Mouse (Mus musculus) MEL (cell line): ENCODE results near the gene Prkcb. TPM values are rescaled to one million over a fixed set of nuclear protein-coding genes. Genes with fewer than 3 reads are reported as not detected.

Source experiments
- DNase-seq: peaks from one replicate; pipeline ENCODE4 v3.0.0; 2011; ENCODE audit warnings: low read depth, low spot score
- H3K27ac ChIP-seq: 2 replicates; pipeline ENCODE4 v1.5.1; 2012; ENCODE audit warnings: low read depth, mild to moderate bottlenecking, control low read depth, low read length, moderate library complexity; ENCODE audit not compliant: control insufficient read depth
- H3K27me3 ChIP-seq, 2 experiments: fragments of 150-350 bp in 1 of 2; sonication (generic) in 1 of 2; 2 replicates each; pipeline ENCODE4 v1.6.1; 2012; ENCODE audit warnings: low read length in 2 of 2, mild to moderate bottlenecking in 2 of 2, improper control_type of control experiment in 1 of 2, moderate library complexity in 1 of 2; ENCODE audit not compliant: insufficient read depth in 2 of 2, control insufficient read depth in 1 of 2
- H3K36me3 ChIP-seq, 2 experiments: 2 replicates each; pipeline ENCODE4 v1.6.1; 2012 to 2014; ENCODE audit warnings: low read length in 2 of 2, improper control_type of control experiment in 1 of 2, inconsistent platforms in 1 of 2, mild to moderate bottlenecking in 1 of 2; ENCODE audit not compliant: insufficient read depth in 2 of 2, control insufficient read depth in 1 of 2
- H3K4me1 ChIP-seq, 2 experiments: fragments of 150-350 bp in 1 of 2; sonication (generic) in 1 of 2; 2 replicates each; pipeline ENCODE4 v1.6.1; 2012; ENCODE audit warnings: low read length in 2 of 2, improper control_type of control experiment in 1 of 2, mild to moderate bottlenecking in 1 of 2; ENCODE audit not compliant: insufficient read depth in 2 of 2, control insufficient read depth in 1 of 2
- H3K4me3 ChIP-seq, 2 experiments: fragments of 150-350 bp in 1 of 2; sonication (generic) in 1 of 2; 2 replicates each; pipeline ENCODE4 v1.5.1; 2012; ENCODE audit warnings: low read depth in 2 of 2, low read length in 2 of 2, mild to moderate bottlenecking in 2 of 2, moderate library complexity in 2 of 2, control low read depth in 1 of 2, improper control_type of control experiment in 1 of 2; ENCODE audit not compliant: control insufficient read depth in 1 of 2, insufficient read depth in 1 of 2
- H3K79me2 ChIP-seq: 2 replicates; pipeline ENCODE4 v1.6.1; 2012; ENCODE audit warnings: mild to moderate bottlenecking, low read length, moderate library complexity; ENCODE audit not compliant: control insufficient read depth, poor library complexity, insufficient read depth
- H3K9ac ChIP-seq: 2 replicates; pipeline ENCODE4 v1.6.1; 2012; ENCODE audit warnings: low read depth, mild to moderate bottlenecking, control low read depth, low read length, moderate library complexity; ENCODE audit not compliant: control insufficient read depth, poor library complexity, severe bottlenecking
- H3K9me3 ChIP-seq: fragments of 150-350 bp; sonication (generic); replicated peaks from 2 replicates; pipeline ENCODE4 v1.6.1; 2012; ENCODE audit warnings: mild to moderate bottlenecking, low read length, improper control_type of control experiment, moderate library complexity; ENCODE audit not compliant: insufficient read depth
- BHLHE40 ChIP-seq: IDR thresholded peaks from 2 replicates; pipeline ENCODE4 v1.6.1; 2012; ENCODE audit warnings: low read depth, mild to moderate bottlenecking, inconsistent platforms, low read length, improper control_type of control experiment, borderline replicate concordance
- CHD2 ChIP-seq: IDR thresholded peaks from 2 replicates; pipeline ENCODE4 v1.6.1; 2011; ENCODE audit warnings: low read length, improper control_type of control experiment
- CTCF ChIP-seq, 3 experiments: IDR thresholded peaks in 2 of 3; conservative IDR thresholded peaks in 1 of 3; 2 replicates each; pipeline ENCODE4 v1.5.1; 2011 to 2012; ENCODE audit warnings: low read length in 3 of 3, low read depth in 2 of 3, mild to moderate bottlenecking in 2 of 3, improper control_type of control experiment in 1 of 3, inconsistent platforms in 1 of 3, mixed read lengths in 1 of 3, moderate library complexity in 1 of 3; ENCODE audit not compliant: control insufficient read depth in 1 of 3, insufficient read depth in 1 of 3, poor library complexity in 1 of 3, severe bottlenecking in 1 of 3
- E2F4 ChIP-seq: IDR thresholded peaks from 2 replicates; pipeline ENCODE4 v1.6.1; 2011; ENCODE audit warnings: low read depth, low read length, improper control_type of control experiment, borderline replicate concordance
- EP300 ChIP-seq, 2 experiments: IDR thresholded peaks; 2 replicates each; pipeline ENCODE4 v1.6.1; 2011; ENCODE audit warnings: improper control_type of control experiment in 2 of 2, low read length in 2 of 2, low read depth in 1 of 2, mild to moderate bottlenecking in 1 of 2
- ETS1 ChIP-seq: IDR thresholded peaks from 2 replicates; pipeline ENCODE4 v1.6.1; 2012; ENCODE audit warnings: low read depth, mild to moderate bottlenecking, inconsistent platforms, low read length, improper control_type of control experiment, moderate library complexity
- GABPA ChIP-seq: IDR thresholded peaks from 2 replicates; pipeline ENCODE4 v1.6.1; 2012; ENCODE audit warnings: low read depth, mild to moderate bottlenecking, inconsistent platforms, low read length, improper control_type of control experiment, moderate library complexity
- GATA1 ChIP-seq: IDR thresholded peaks from 2 replicates; pipeline ENCODE4 v1.6.1; 2011; ENCODE audit warnings: low read depth, low read length, improper control_type of control experiment
- KAT2A ChIP-seq: conservative IDR thresholded peaks from 2 replicates; pipeline ENCODE4 v1.6.1; 2012; ENCODE audit warnings: low read depth, low read length, improper control_type of control experiment, inconsistent platforms
- MAZ ChIP-seq: IDR thresholded peaks from 2 replicates; pipeline ENCODE4 v1.6.1; 2012; ENCODE audit warnings: low read depth, mild to moderate bottlenecking, inconsistent platforms, low read length, improper control_type of control experiment
- MEF2A ChIP-seq: IDR thresholded peaks from 2 replicates; pipeline ENCODE4 v1.6.1; 2014; ENCODE audit warnings: low read depth, mild to moderate bottlenecking, inconsistent platforms, low read length, improper control_type of control experiment; ENCODE audit not compliant: poor library complexity, insufficient replicate concordance, severe bottlenecking; ENCODE audit errors: extremely low read depth
- MXI1 ChIP-seq: IDR thresholded peaks from 2 replicates; pipeline ENCODE4 v1.6.1; 2011; ENCODE audit warnings: mild to moderate bottlenecking, low read depth, low read length, improper control_type of control experiment
- MYB ChIP-seq: IDR thresholded peaks from 2 replicates; pipeline ENCODE4 v1.6.1; 2011; ENCODE audit warnings: mild to moderate bottlenecking, low read depth, low read length, improper control_type of control experiment
- MYC ChIP-seq: IDR thresholded peaks from 2 replicates; pipeline ENCODE4 v1.6.1; 2011; ENCODE audit warnings: low read depth, mild to moderate bottlenecking, low read length, improper control_type of control experiment, moderate library complexity
- NRF1 ChIP-seq: IDR thresholded peaks from 2 replicates; pipeline ENCODE4 v1.6.1; 2014; ENCODE audit warnings: low read depth, mild to moderate bottlenecking, inconsistent platforms, low read length, improper control_type of control experiment, moderate library complexity; ENCODE audit not compliant: poor library complexity, insufficient read depth, severe bottlenecking
- POLR2A ChIP-seq, 2 experiments: IDR thresholded peaks; 2 replicates each; pipeline ENCODE4 v1.6.1; 2011 to 2012; ENCODE audit warnings: low read length in 2 of 2, mild to moderate bottlenecking in 2 of 2, control low read depth in 1 of 2, improper control_type of control experiment in 1 of 2, low read depth in 1 of 2, moderate library complexity in 1 of 2; ENCODE audit not compliant: control insufficient read depth in 1 of 2, insufficient read depth in 1 of 2, poor library complexity in 1 of 2
- POLR2AphosphoS2 ChIP-seq: IDR thresholded peaks from 2 replicates; pipeline ENCODE4 v1.6.1; 2011; ENCODE audit warnings: low read length, improper control_type of control experiment
- POLR2AphosphoS5 ChIP-seq: IDR thresholded peaks from 2 replicates; pipeline ENCODE4 v1.6.1; 2012; ENCODE audit warnings: low read depth, borderline replicate concordance, mild to moderate bottlenecking, inconsistent platforms, low read length, moderate library complexity, mixed read lengths
- RAD21 ChIP-seq: IDR thresholded peaks from 2 replicates; pipeline ENCODE4 v1.6.1; 2011; ENCODE audit warnings: mild to moderate bottlenecking, low read depth, low read length, improper control_type of control experiment
- RCOR1 ChIP-seq: IDR thresholded peaks from 2 replicates; pipeline ENCODE4 v1.6.1; 2012; ENCODE audit warnings: low read depth, mild to moderate bottlenecking, inconsistent platforms, low read length, improper control_type of control experiment
- SIN3A ChIP-seq: IDR thresholded peaks from 2 replicates; pipeline ENCODE4 v1.6.1; 2012; ENCODE audit warnings: low read length, improper control_type of control experiment, inconsistent platforms
- TAL1 ChIP-seq: IDR thresholded peaks from 2 replicates; pipeline ENCODE4 v1.6.1; 2012; ENCODE audit warnings: mild to moderate bottlenecking, inconsistent platforms, low read length, moderate library complexity, mixed read lengths
- TBP ChIP-seq: IDR thresholded peaks from 2 replicates; pipeline ENCODE4 v1.8.0; 2011; ENCODE audit warnings: low read depth, low read length, improper control_type of control experiment
- USF1 ChIP-seq: IDR thresholded peaks from 2 replicates; pipeline ENCODE4 v1.6.1; 2014; ENCODE audit warnings: low read depth, mild to moderate bottlenecking, inconsistent platforms, low read length, improper control_type of control experiment, moderate library complexity
- USF2 ChIP-seq, 2 experiments: IDR thresholded peaks; 2 replicates each; pipeline ENCODE4 v1.6.1; 2011 to 2012; ENCODE audit warnings: improper control_type of control experiment in 2 of 2, low read length in 2 of 2, borderline replicate concordance in 1 of 2, inconsistent platforms in 1 of 2, low read depth in 1 of 2, mild to moderate bottlenecking in 1 of 2; ENCODE audit not compliant: insufficient read depth in 1 of 2
- ZMIZ1 ChIP-seq: IDR thresholded peaks from 2 replicates; pipeline ENCODE4 v1.6.1; 2012; ENCODE audit warnings: low read depth, mild to moderate bottlenecking, inconsistent platforms, low read length, improper control_type of control experiment, moderate library complexity
- ZNF384 ChIP-seq: IDR thresholded peaks from 2 replicates; pipeline ENCODE4 v1.6.1; 2012; ENCODE audit warnings: low read depth, mild to moderate bottlenecking, inconsistent platforms, low read length, improper control_type of control experiment
- polyA plus RNA-seq, 2 experiments: library from polyadenylated mRNA; stranded (reverse) in 1 of 2; unstranded in 1 of 2; fragments of >175 nt in 1 of 2; fragments of >200 nt in 1 of 2; gene quantifications; 2 replicates each; pipeline versions ENCODE4 v1.2.1 to v1.2.4; 2012; ENCODE audit warnings: low replicate concordance in 2 of 2, low read depth in 1 of 2; ENCODE audit not compliant: insufficient read length in 2 of 2, insufficient read depth in 1 of 2, missing spikeins in 1 of 2
- total RNA-seq: library from RNA; depleted of rRNA; stranded (reverse); fragments of 300-350 nt; gene quantifications from 2 replicates; pipeline ENCODE4 v1.2.3, GENCODE M21; 2012

The Prkcb gene
- total and polyA plus RNA-seq, 3 experiments, result not detected

- Histone ChIP-seq H3K4me3 (no peak overlapping the region), H3K27ac (no peak overlapping the region), H3K4me1 (no peaks in the 10 kb centered on the region), H3K79me2 (no peaks in the 10 kb centered on the region)
- DNase-seq, result no peak
- TF ChIP-seq SIN3A, result no peak
- no peak for TF ChIP-seq MXI1
- TF ChIP-seq ETS1, result no peak
- no peak for TF ChIP-seq RAD21
- TF ChIP-seq TAL1, result no peak
- no peak for TF ChIP-seq MAZ
- TF ChIP-seq USF2 (IDR thresholded peaks at IDR 0.05; ENCODE audit: borderline replicate concordance in 1 of 2, insufficient read depth in 1 of 2, low read depth in 1 of 2, low read length in 2 of 2), result no peak
- no peak for TF ChIP-seq POLR2AphosphoS5
- TF ChIP-seq CTCF (IDR thresholded peaks at IDR 0.05 in 2 of 3, conservative IDR thresholded peaks at IDR 0.05 in 1 of 3; ENCODE audit: control insufficient read depth in 1 of 3, insufficient read depth in 1 of 3, low read depth in 2 of 3, low read length in 3 of 3, poor library complexity in 1 of 3, severe bottlenecking in 1 of 3), result no peak
- TF ChIP-seq TBP, result no peak
- no peak for TF ChIP-seq CHD2
- no peak for TF ChIP-seq POLR2AphosphoS2
- no peak for TF ChIP-seq MEF2A
- no peak for TF ChIP-seq EP300 (IDR thresholded peaks at IDR 0.05; ENCODE audit: low read depth in 1 of 2, low read length in 2 of 2)
- TF ChIP-seq GATA1, result no peak
- TF ChIP-seq MYB, result no peak
- no peak for TF ChIP-seq GABPA
- no peak for TF ChIP-seq ZNF384
- no peak for TF ChIP-seq ZMIZ1
- TF ChIP-seq POLR2A (IDR thresholded peaks at IDR 0.05; ENCODE audit: control insufficient read depth in 1 of 2, insufficient read depth in 1 of 2, low read depth in 1 of 2, low read length in 2 of 2, poor library complexity in 1 of 2), result no peak
- TF ChIP-seq, all 39 proteins: peak for 0
- H3K9ac ChIP-seq, result no peak overlapping the region
- H3K36me3 ChIP-seq, result no peaks in the 10 kb centered on the region
- H3K9me3 ChIP-seq, result no peaks in the 10 kb centered on the region
- no peaks in the 10 kb centered on the region for H3K27me3 ChIP-seq
These were observed 355.1 kb downstream of the Prkcb start for GRCm38 (mm10) chr7:122643676-122644075.

- Histone ChIP-seq H3K9ac (no peak overlapping the region), H3K27ac (no peak overlapping the region), H3K4me1 (no peaks in the 10 kb centered on the region), H3K36me3 (no peaks in the 10 kb centered on the region), H3K9me3 (no peaks in the 10 kb centered on the region), H3K4me3 (no peak overlapping the region), H3K79me2 (no peaks in the 10 kb centered on the region), H3K27me3 (no peaks in the 10 kb centered on the region)
- no peak for DNase-seq
- TF ChIP-seq EP300 (IDR thresholded peaks at IDR 0.05; ENCODE audit: low read depth in 1 of 2, low read length in 2 of 2) (no peak), USF1 (no peak), ZMIZ1 (no peak), ETS1 (no peak), MYB (no peak), MYC (no peak), MAZ (no peak), KAT2A (no peak), USF2 (IDR thresholded peaks at IDR 0.05; ENCODE audit: borderline replicate concordance in 1 of 2, insufficient read depth in 1 of 2, low read depth in 1 of 2, low read length in 2 of 2) (no peak), CTCF (IDR thresholded peaks at IDR 0.05 in 2 of 3, conservative IDR thresholded peaks at IDR 0.05 in 1 of 3; ENCODE audit: control insufficient read depth in 1 of 3, insufficient read depth in 1 of 3, low read depth in 2 of 3, low read length in 3 of 3, poor library complexity in 1 of 3, severe bottlenecking in 1 of 3) (no peak), E2F4 (no peak), RCOR1 (no peak), GATA1 (no peak), BHLHE40 (no peak), GABPA (no peak), NRF1 (no peak)
These were observed 360.8 kb downstream of the Prkcb start for GRCm38 (mm10) chr7:122649306-122649705.
